ENCODE assay signal across 8 mouse cellular contexts in the genomic region with DNA sequence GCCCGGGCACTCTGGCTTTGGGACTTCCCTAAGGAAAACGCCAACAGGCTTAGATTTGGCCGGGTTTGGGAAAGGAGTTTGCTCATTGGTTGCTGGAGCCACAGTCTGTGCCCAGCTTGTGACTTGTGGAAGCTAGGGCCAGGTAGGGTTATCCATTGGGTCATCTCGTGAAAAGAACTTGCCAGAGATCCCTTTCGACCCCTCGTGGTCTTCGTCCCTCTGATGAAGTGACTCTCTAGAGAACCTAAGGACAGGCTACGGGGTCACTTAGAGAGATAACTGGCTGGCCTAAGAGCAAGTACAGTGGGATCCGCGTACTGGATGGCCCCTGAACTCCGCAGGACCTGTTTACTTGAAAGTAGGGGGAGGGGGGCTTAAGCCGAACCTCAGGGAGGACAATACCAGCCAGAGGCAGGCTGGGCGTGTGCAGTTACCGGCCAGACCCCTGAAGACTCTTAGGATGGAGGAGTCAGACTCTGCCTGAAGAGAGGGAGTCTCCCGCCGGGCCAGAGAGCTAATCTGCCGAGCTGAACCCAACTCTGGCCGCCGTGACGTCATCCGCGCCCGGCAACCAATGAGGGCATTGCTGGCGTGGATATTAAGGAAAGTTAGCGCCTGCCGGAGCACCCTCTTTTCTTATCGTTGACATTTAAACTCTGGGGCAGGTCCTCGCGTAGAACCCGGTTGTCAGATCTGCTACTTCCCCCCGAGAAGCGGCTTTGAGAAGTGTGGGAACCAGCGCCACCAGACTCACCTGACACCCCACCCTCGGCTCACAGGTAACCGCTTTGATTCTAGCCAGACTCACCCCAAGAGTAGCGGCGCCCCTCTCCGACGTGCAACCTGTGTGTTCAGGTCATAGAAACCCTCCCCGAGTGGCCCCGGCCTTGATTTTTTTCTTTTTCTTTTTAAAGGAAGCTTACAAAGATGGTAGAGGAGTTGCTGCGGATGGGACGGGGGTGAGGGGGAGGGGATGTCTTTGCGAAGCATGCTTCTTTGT. TPM values are rescaled to one million over a fixed set of nuclear protein-coding genes. Genes with fewer than 3 reads are reported as not detected.
A peak's percentile ranks its signal among the peaks of the same experiment; 100 is the strongest.
DNase-seq lines count a peak whose midpoint lies in the region; ATAC-seq and TF ChIP-seq lines count a peak whose summit lies in the region.

Pax6 (plus strand) TSS at position 630 of the 1,000 bp plus-strand sequence.

- no peak for DNase-seq in heart, postnatal 14 days
- peak; percentile 68 for DNase-seq in ES-CJ7 (ENCODE audit: low read depth, low spot score)
- peak; percentile 61 for DNase-seq in embryo, embryonic 9.5 days (ENCODE audit: extremely low spot score)
- no peak for DNase-seq in lung, postnatal 14 days
- DNase-seq in thymus, adult 18-20 months = no peak

- WGBS in heart, embryonic 11.5 days (ENCODE audit: insufficient replicate concordance) = under 1% methylated on average over 44 of the region's 44 CpGs
- 2% methylated on average over 44 of the region's 44 CpGs for WGBS in intestine, postnatal 0 days
- under 1% methylated on average over 44 of the region's 44 CpGs for WGBS in neural tube, embryonic 14.5 days

- no peaks in the 10 kb centered on the region for H3K36me3 ChIP-seq in heart, embryonic 11.5 days (ENCODE audit: control insufficient read depth, insufficient read depth, low read length)
- H3K36me3 ChIP-seq in intestine, postnatal 0 days (ENCODE audit: control insufficient read depth, insufficient read depth) = no peaks in the 10 kb centered on the region
- no peaks in the 10 kb centered on the region for H3K36me3 ChIP-seq in neural tube, embryonic 14.5 days (ENCODE audit: control insufficient read depth, insufficient read depth, low read length)

- H3K9ac ChIP-seq in heart, embryonic 11.5 days (ENCODE audit: low read depth, low read length) = no peak within 1 kb of the TSS
- no peak within 1 kb of the TSS for H3K9ac ChIP-seq in intestine, postnatal 0 days (ENCODE audit: low read depth, low read length)
- H3K9ac ChIP-seq in neural tube, embryonic 14.5 days (replicated peaks; ENCODE audit: low read depth, low read length) = no peak within 1 kb of the TSS

- H3K27ac ChIP-seq in heart, embryonic 11.5 days (ENCODE audit: low read depth, low read length) = no peak within 1 kb of the TSS
- no peak within 1 kb of the TSS for H3K27ac ChIP-seq in intestine, postnatal 0 days (ENCODE audit: low read depth, low read length)
- no peak within 1 kb of the TSS for H3K27ac ChIP-seq in neural tube, embryonic 14.5 days (ENCODE audit: low read depth, low read length)

- peaks cover 99% of the 10 kb centered on the region for H3K27me3 ChIP-seq in heart, embryonic 11.5 days (ENCODE audit: control insufficient read depth, insufficient read depth, low read length)
- peaks cover 99% of the 10 kb centered on the region for H3K27me3 ChIP-seq in intestine, postnatal 0 days (replicated peaks; ENCODE audit: control insufficient read depth, insufficient read depth, low read length)
- peaks cover 51% of the 10 kb centered on the region for H3K27me3 ChIP-seq in neural tube, embryonic 14.5 days (ENCODE audit: control insufficient read depth, insufficient read depth, low read length)

- no peak for TF ChIP-seq CTCF in intestine, postnatal 0 days (IDR thresholded peaks at IDR 0.05; ENCODE audit: low read depth)

- no peaks in the 10 kb centered on the region for H3K9me3 ChIP-seq in heart, embryonic 11.5 days (replicated peaks; ENCODE audit: control insufficient read depth, low read length)
- no peaks in the 10 kb centered on the region for H3K9me3 ChIP-seq in intestine, postnatal 0 days (ENCODE audit: control insufficient read depth)
- no peaks in the 10 kb centered on the region for H3K9me3 ChIP-seq in neural tube, embryonic 14.5 days (ENCODE audit: control insufficient read depth, low read length)

- no peak within 1 kb of the TSS for H3K4me3 ChIP-seq in heart, embryonic 11.5 days (ENCODE audit: low read depth, low read length)
- peak within 1 kb of the TSS; percentile 18; the same call in 1 of the 2 replicates for H3K4me3 ChIP-seq in intestine, postnatal 0 days (ENCODE audit: low read depth, low read length)
- peak within 1 kb of the TSS; percentile 15 for H3K4me3 ChIP-seq in neural tube, embryonic 14.5 days (ENCODE audit: low read depth, low read length)

- no peak for ATAC-seq in heart, embryonic 11.5 days (replicated peaks; ENCODE audit: insufficient number of reproducible peaks, low FRiP score, low TSS enrichment)
- no peak for ATAC-seq in intestine, postnatal 0 days
- peak; percentile 26; the same call in 1 of the 2 replicates for ATAC-seq in neural tube, embryonic 14.5 days (ENCODE audit: low read depth)

- H3K4me2 ChIP-seq in heart, embryonic 11.5 days = peak within 1 kb of the TSS; percentile 42
- H3K4me2 ChIP-seq in intestine, postnatal 0 days (replicated peaks; ENCODE audit: low read depth) = 0 out of 2 replicates have a peak within 1 kb of the TSS, but pooled peaks have one; percentile 38
- peak within 1 kb of the TSS; percentile 35; the same call in 1 of the 2 replicates for H3K4me2 ChIP-seq in neural tube, embryonic 14.5 days (ENCODE audit: low read depth, low read length)

- intact Hi-C loops in heart, postnatal 14 days (cut with DNase I) = loop anchor here (2.0 kb wide), 1 partner anchor 18 kb away; no protein-coding TSS in a partner anchor

- peaks cover 11% of the 10 kb centered on the region; the same call in 1 of the 2 replicates for H3K4me1 ChIP-seq in heart, embryonic 11.5 days (ENCODE audit: control insufficient read depth, insufficient read depth, low read length)
- H3K4me1 ChIP-seq in intestine, postnatal 0 days (replicated peaks; ENCODE audit: control insufficient read depth, insufficient read depth, low read length) = 0 out of 2 replicates have a peak, but pooled peaks cover 2% of the 10 kb centered on the region
- no peaks in the 10 kb centered on the region for H3K4me1 ChIP-seq in neural tube, embryonic 14.5 days (ENCODE audit: control insufficient read depth, insufficient read depth, low read length)

RNA-seq across cellular contexts. Expression of gene Pax6, which starts in this region (rescaled TPM):
- polyA plus RNA-seq in heart, embryonic 11.5 days (2014; fragmentation: Nextera tagmentation; extraction: Ambion mirVana) = 0.37 and 0.82 TPM in 2 replicates
- not detected for total RNA-seq in heart, postnatal 14 days (2021)
- 0.43 and 0.51 TPM in 2 replicates for polyA plus RNA-seq in intestine, postnatal 0 days (2015; fragmentation: Nextera tagmentation; extraction: Ambion mirVana)
- polyA plus RNA-seq in neural tube, embryonic 14.5 days (2014; fragmentation: Nextera tagmentation; extraction: Ambion mirVana) = 13.3 and 13.5 TPM in 2 replicates

Comparison
In these comparisons a context has a peak if more than half of its experiments do, and no peak if none do; other contexts are left out.
1. DNase-seq: peak in ES-CJ7 (single experiment) and embryo, embryonic 9.5 days (single experiment); none in heart, postnatal 14 days (0 of 2), lung, postnatal 14 days (single experiment) and thymus, adult 18-20 months (0 of 2).
2. Peak in every context shown above with its lines, with median percentiles within 50 percentile points of each other: H3K4me2 ChIP-seq.